Mouse (Mus musculus): ENCODE measurements around the gene Klk7.

DNA sequence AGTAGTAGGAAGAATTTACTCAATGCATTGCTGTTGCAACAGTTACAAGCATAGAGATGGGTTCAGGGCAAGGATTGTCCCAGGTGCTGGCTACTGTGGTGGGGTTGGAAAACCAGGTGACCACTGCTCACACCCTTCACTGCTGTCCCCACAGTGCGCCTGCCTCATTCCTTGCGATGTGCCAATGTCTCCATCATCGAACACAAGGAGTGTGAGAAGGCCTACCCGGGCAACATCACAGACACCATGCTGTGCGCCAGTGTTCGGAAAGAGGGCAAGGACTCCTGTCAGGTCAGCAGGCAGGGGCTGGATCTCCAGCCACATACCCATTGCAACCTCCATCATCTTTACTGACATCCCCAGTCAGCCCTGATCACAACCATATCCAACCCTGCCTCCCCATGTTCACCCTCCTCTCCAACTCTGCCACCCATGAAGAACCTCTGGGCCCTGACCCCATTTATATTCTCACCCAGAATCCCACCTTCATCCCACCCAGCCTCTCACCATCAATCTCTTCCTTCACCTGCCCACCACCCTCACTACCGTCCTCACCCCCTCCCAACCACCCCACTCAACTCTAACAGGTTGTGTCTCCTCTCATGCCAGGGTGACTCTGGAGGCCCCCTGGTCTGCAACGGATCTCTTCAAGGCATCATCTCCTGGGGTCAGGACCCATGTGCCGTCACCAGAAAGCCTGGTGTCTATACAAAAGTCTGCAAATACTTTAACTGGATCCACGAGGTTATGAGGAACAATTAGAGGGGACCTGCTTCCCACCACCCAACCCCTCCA, 32.7 kb upstream of the Klk7 start:
- TF ChIP-seq CTCF (IDR thresholded peaks at IDR 0.05; ENCODE audit: borderline replicate concordance, insufficient read depth, low read depth, low read length) (no peak), POLR2A (IDR thresholded peaks at IDR 0.05; ENCODE audit: borderline replicate concordance, insufficient read depth, low read length) (no peak)
